Comparison of ENCODE assay signal across 8 mouse cellular contexts in genomic region chr6:10970587-10971138, GRCm38 (mm10).
DNase-seq lines count a peak whose midpoint lies in the region; ATAC-seq lines count a peak whose summit lies in the region.

No protein-coding gene starts in this region.

- no peak for ATAC-seq in embryonic facial prominence, embryonic 12.5 days (ENCODE audit: insufficient number of reproducible peaks, insufficient read depth, low FRiP score, low TSS enrichment)
- ATAC-seq in intestine, embryonic 16.5 days = peak; percentile 71
- ATAC-seq in limb, embryonic 12.5 days (ENCODE audit: insufficient number of reproducible peaks, insufficient read depth, low FRiP score, low TSS enrichment, low read depth) = no peak
- ATAC-seq in granulocyte monocyte progenitor cell, adult 5-6 weeks (replicated peaks; ENCODE audit: poor library complexity, severe bottlenecking) = no peak

- no peaks in the 10 kb centered on the region for H3K36me3 ChIP-seq in embryonic facial prominence, embryonic 12.5 days
- no peaks in the 10 kb centered on the region for H3K36me3 ChIP-seq in intestine, embryonic 16.5 days (ENCODE audit: control insufficient read depth, insufficient read depth, low read length)
- H3K36me3 ChIP-seq in limb, embryonic 12.5 days = no peaks in the 10 kb centered on the region

- 11% methylated on average over 11 of the region's 11 CpGs for WGBS in embryonic facial prominence, embryonic 12.5 days
- 33% methylated on average over 11 of the region's 11 CpGs for WGBS in intestine, embryonic 16.5 days
- WGBS in limb, embryonic 12.5 days = 17% methylated on average over 11 of the region's 11 CpGs

- no peak overlapping the region for H3K9ac ChIP-seq in embryonic facial prominence, embryonic 12.5 days
- no peak overlapping the region for H3K9ac ChIP-seq in intestine, embryonic 16.5 days (ENCODE audit: low read depth, low read length)
- peak overlapping the region; percentile 27; the same call in 1 of the 2 replicates for H3K9ac ChIP-seq in limb, embryonic 12.5 days (replicated peaks)

- no peak overlapping the region for H3K4me3 ChIP-seq in embryonic facial prominence, embryonic 12.5 days
- H3K4me3 ChIP-seq in intestine, embryonic 16.5 days (ENCODE audit: low read length) = no peak overlapping the region
- H3K4me3 ChIP-seq in limb, embryonic 12.5 days (replicated peaks) = no peak overlapping the region

- H3K27me3 ChIP-seq in embryonic facial prominence, embryonic 12.5 days = no peaks in the 10 kb centered on the region
- H3K27me3 ChIP-seq in intestine, embryonic 16.5 days (replicated peaks; ENCODE audit: control insufficient read depth, insufficient read depth, low read length) = no peaks in the 10 kb centered on the region
- H3K27me3 ChIP-seq in limb, embryonic 12.5 days = no peaks in the 10 kb centered on the region

- no peak overlapping the region for H3K27ac ChIP-seq in embryonic facial prominence, embryonic 12.5 days
- H3K27ac ChIP-seq in intestine, embryonic 16.5 days (ENCODE audit: low read length) = peak overlapping the region; percentile 42; the same call in 1 of the 2 replicates
- peak overlapping the region; percentile 23; the same call in 1 of the 2 replicates for H3K27ac ChIP-seq in limb, embryonic 12.5 days

- peak overlapping the region; percentile 29 for H3K4me2 ChIP-seq in embryonic facial prominence, embryonic 12.5 days (replicated peaks)
- no peak overlapping the region for H3K4me2 ChIP-seq in intestine, embryonic 16.5 days (ENCODE audit: low read depth, low read length)
- peak overlapping the region; percentile 37 for H3K4me2 ChIP-seq in limb, embryonic 12.5 days

- H3K4me1 ChIP-seq in embryonic facial prominence, embryonic 12.5 days = peaks cover 2% of the 10 kb centered on the region; the same call in 1 of the 2 replicates
- no peaks in the 10 kb centered on the region for H3K4me1 ChIP-seq in intestine, embryonic 16.5 days (ENCODE audit: control insufficient read depth, insufficient read depth, low read length)
- H3K4me1 ChIP-seq in limb, embryonic 12.5 days (replicated peaks) = peaks cover 12% of the 10 kb centered on the region

- H3K9me3 ChIP-seq in embryonic facial prominence, embryonic 12.5 days = no peaks in the 10 kb centered on the region
- H3K9me3 ChIP-seq in intestine, embryonic 16.5 days (ENCODE audit: control insufficient read depth, low read length) = no peaks in the 10 kb centered on the region
- H3K9me3 ChIP-seq in limb, embryonic 12.5 days = no peaks in the 10 kb centered on the region

- DNase-seq in kidney, adult 9 months = peak; percentile 1
- no peak for DNase-seq in kidney, adult 18-20 months
- peak; percentile 21 for DNase-seq in right cerebral cortex, postnatal 25 days
- no peak for DNase-seq in MN1 (ENCODE audit: low spot score)

Comparison
In these comparisons a context has a peak if more than half of its experiments do, and no peak if none do; other contexts are left out.
1. DNase-seq: peak in kidney, adult 9 months (single experiment) and right cerebral cortex, postnatal 25 days (single experiment); none in kidney, adult 18-20 months (single experiment) and MN1 (single experiment).